Mouse (Mus musculus): ENCODE results near the gene Nfil3. TPM values are rescaled to one million over a fixed set of nuclear protein-coding genes. Genes with fewer than 3 reads are reported as not detected.

Gene Nfil3
- polyA plus RNA-seq, 1 experiment from 2014 or later = 37.7 TPM

- ATAC-seq (ENCODE audit: insufficient number of reproducible peaks, insufficient read depth, low FRiP score, low TSS enrichment, low read depth) = no peak
- Histone ChIP-seq H3K27ac (no peak overlapping the region), H3K9me3 (no peaks in the 10 kb centered on the region), H3K9ac (no peak overlapping the region), H3K27me3 (no peaks in the 10 kb centered on the region), H3K4me2 (no peak overlapping the region), H3K36me3 (no peaks in the 10 kb centered on the region), H3K4me3 (no peak overlapping the region), H3K4me1 (no peaks in the 10 kb centered on the region)
- 86% methylated on average over 2 of the region's 2 CpGs for WGBS
Measured at GRCm38 (mm10) chr13:53000481-53000880, 19.6 kb upstream of the Nfil3 start.

- H3K9ac ChIP-seq = no peak overlapping the region
- H3K4me2 ChIP-seq = no peak overlapping the region
- no peak for ATAC-seq (ENCODE audit: insufficient number of reproducible peaks, insufficient read depth, low FRiP score, low TSS enrichment, low read depth)
- no peaks in the 10 kb centered on the region for H3K27me3 ChIP-seq
- H3K27ac ChIP-seq = no peak overlapping the region
- no peaks in the 10 kb centered on the region for H3K9me3 ChIP-seq
- H3K4me3 ChIP-seq = no peak overlapping the region
- peaks cover 9% of the 10 kb centered on the region; the same call in 1 of the 2 replicates for H3K4me1 ChIP-seq
- WGBS = 84% methylated on average over 10 of the region's 10 CpGs
- no peaks in the 10 kb centered on the region for H3K36me3 ChIP-seq
Measured at GRCm38 (mm10) chr13:52998541-52998940, 17.7 kb upstream of the Nfil3 start.

- H3K4me2 ChIP-seq = no peak overlapping the region
- H3K9me3 ChIP-seq = no peaks in the 10 kb centered on the region
- no peak overlapping the region for H3K9ac ChIP-seq
- 76% methylated on average over 2 of the region's 2 CpGs for WGBS
- no peaks in the 10 kb centered on the region for H3K27me3 ChIP-seq
- no peak for ATAC-seq (ENCODE audit: insufficient number of reproducible peaks, insufficient read depth, low FRiP score, low TSS enrichment, low read depth)
- H3K27ac ChIP-seq = no peak overlapping the region
- H3K4me3 ChIP-seq = no peak overlapping the region
- no peaks in the 10 kb centered on the region for H3K36me3 ChIP-seq
- H3K4me1 ChIP-seq = peaks cover 9% of the 10 kb centered on the region; the same call in 1 of the 2 replicates
Measured at GRCm38 (mm10) chr13:52997806-52998205, 16.9 kb upstream of the Nfil3 start.

- H3K9me3 ChIP-seq = no peaks in the 10 kb centered on the region
- peaks cover 9% of the 10 kb centered on the region; the same call in 1 of the 2 replicates for H3K4me1 ChIP-seq
- ATAC-seq (ENCODE audit: insufficient number of reproducible peaks, insufficient read depth, low FRiP score, low TSS enrichment, low read depth) = no peak
- H3K4me2 ChIP-seq = no peak overlapping the region
- H3K4me3 ChIP-seq = no peak overlapping the region
- no peak overlapping the region for H3K9ac ChIP-seq
- 75% methylated on average over 8 of the region's 8 CpGs for WGBS
- H3K36me3 ChIP-seq = no peaks in the 10 kb centered on the region
- no peak overlapping the region for H3K27ac ChIP-seq
- no peaks in the 10 kb centered on the region for H3K27me3 ChIP-seq
Measured at GRCm38 (mm10) chr13:52996201-52996600, 15.3 kb upstream of the Nfil3 start.

- peak overlapping the region; percentile 44; the same call in 1 of the 2 replicates for H3K27ac ChIP-seq
Measured at GRCm38 (mm10) chr13:52994197-52994881, 13.5 kb upstream of the Nfil3 start.

GRCm38 (mm10) chr13:52990139-52990538 is 9.3 kb upstream of the Nfil3 start:
- Histone ChIP-seq H3K4me3 (no peak overlapping the region), H3K36me3 (no peaks in the 10 kb centered on the region), H3K27ac (peak overlapping the region; percentile 2; the same call in 1 of the 2 replicates), H3K9me3 (no peaks in the 10 kb centered on the region), H3K9ac (no peak overlapping the region), H3K27me3 (no peaks in the 10 kb centered on the region; the same call in 1 of the 2 replicates), H3K4me2 (no peak overlapping the region), H3K4me1 (peaks cover 27% of the 10 kb centered on the region)
- 40% methylated on average over 9 of the region's 9 CpGs for WGBS
- no peak for ATAC-seq (ENCODE audit: insufficient number of reproducible peaks, insufficient read depth, low FRiP score, low TSS enrichment, low read depth)

More at GRCm38 (mm10) chr13:52994197-52994881, 13.5 kb upstream of the Nfil3 start:
- no peak for ATAC-seq (ENCODE audit: insufficient number of reproducible peaks, insufficient read depth, low FRiP score, low TSS enrichment, low read depth)
- no peaks in the 10 kb centered on the region for H3K27me3 ChIP-seq
- WGBS = 63% methylated on average over 10 of the region's 10 CpGs
- no peaks in the 10 kb centered on the region for H3K9me3 ChIP-seq
- H3K4me2 ChIP-seq = no peak overlapping the region
- H3K9ac ChIP-seq = no peak overlapping the region
- peaks cover 23% of the 10 kb centered on the region for H3K4me1 ChIP-seq
- no peak overlapping the region for H3K4me3 ChIP-seq
- no peaks in the 10 kb centered on the region for H3K36me3 ChIP-seq

GRCm38 (mm10) chr13:52989005-52989404 is 8.1 kb upstream of the Nfil3 start:
- ATAC-seq (ENCODE audit: insufficient number of reproducible peaks, insufficient read depth, low FRiP score, low TSS enrichment, low read depth) = no peak
- Histone ChIP-seq H3K4me3 (no peak overlapping the region), H3K27me3 (no peaks in the 10 kb centered on the region; the same call in 1 of the 2 replicates), H3K9me3 (no peaks in the 10 kb centered on the region), H3K36me3 (no peaks in the 10 kb centered on the region), H3K27ac (no peak overlapping the region), H3K9ac (no peak overlapping the region), H3K4me2 (no peak overlapping the region), H3K4me1 (peaks cover 20% of the 10 kb centered on the region)
- WGBS = 78% methylated on average over 16 of the region's 16 CpGs

GRCm38 (mm10) chr13:52987880-52988279 is 7.0 kb upstream of the Nfil3 start:
- peaks cover 19% of the 10 kb centered on the region for H3K4me1 ChIP-seq
- 69% methylated on average over 1 of the region's 1 CpGs for WGBS
- ATAC-seq (ENCODE audit: insufficient number of reproducible peaks, insufficient read depth, low FRiP score, low TSS enrichment, low read depth) = no peak
- H3K36me3 ChIP-seq = no peaks in the 10 kb centered on the region
- H3K4me3 ChIP-seq = no peak overlapping the region
- peaks cover 5% of the 10 kb centered on the region; the same call in 1 of the 2 replicates for H3K27me3 ChIP-seq
- no peak overlapping the region for H3K27ac ChIP-seq
- H3K4me2 ChIP-seq = no peak overlapping the region
- no peaks in the 10 kb centered on the region for H3K9me3 ChIP-seq
- H3K9ac ChIP-seq = no peak overlapping the region

- WGBS = 69% methylated on average over 10 of the region's 10 CpGs
- no peak overlapping the region for H3K9ac ChIP-seq
- H3K4me3 ChIP-seq = no peak overlapping the region
- H3K27me3 ChIP-seq = peaks cover 11% of the 10 kb centered on the region; the same call in 1 of the 2 replicates
- no peaks in the 10 kb centered on the region for H3K9me3 ChIP-seq
- peaks cover 25% of the 10 kb centered on the region for H3K4me1 ChIP-seq
- no peak overlapping the region for H3K4me2 ChIP-seq
- H3K27ac ChIP-seq = no peak overlapping the region
- no peaks in the 10 kb centered on the region for H3K36me3 ChIP-seq
- ATAC-seq (ENCODE audit: insufficient number of reproducible peaks, insufficient read depth, low FRiP score, low TSS enrichment, low read depth) = no peak
Measured at GRCm38 (mm10) chr13:52986215-52986780, 5.4 kb upstream of the Nfil3 start.

GRCm38 (mm10) chr13:52985508-52986214 is 4.8 kb upstream of the Nfil3 start:
- WGBS = 80% methylated on average over 12 of the region's 12 CpGs

GRCm38 (mm10) chr13:52982703-52983102 is 1.8 kb upstream of the Nfil3 start:
- no peak overlapping the region for H3K27ac ChIP-seq
- H3K4me2 ChIP-seq = peak overlapping the region; percentile 97
- no peaks in the 10 kb centered on the region for H3K9me3 ChIP-seq
- ATAC-seq (ENCODE audit: insufficient number of reproducible peaks, insufficient read depth, low FRiP score, low TSS enrichment, low read depth) = no peak
- H3K36me3 ChIP-seq = no peaks in the 10 kb centered on the region
- peak overlapping the region; percentile 91 for H3K4me3 ChIP-seq
- H3K27me3 ChIP-seq = peaks cover 11% of the 10 kb centered on the region; the same call in 1 of the 2 replicates
- H3K4me1 ChIP-seq = peaks cover 12% of the 10 kb centered on the region
- no peak overlapping the region for H3K9ac ChIP-seq
- 0% methylated on average over 12 of the region's 12 CpGs for WGBS

More at GRCm38 (mm10) chr13:52985508-52986214, 4.8 kb upstream of the Nfil3 start:
- peaks cover 24% of the 10 kb centered on the region for H3K4me1 ChIP-seq
- no peak overlapping the region for H3K9ac ChIP-seq
- no peak overlapping the region for H3K27ac ChIP-seq
- H3K4me3 ChIP-seq = no peak overlapping the region
- no peak overlapping the region for H3K4me2 ChIP-seq
- no peaks in the 10 kb centered on the region for H3K36me3 ChIP-seq
- no peaks in the 10 kb centered on the region for H3K9me3 ChIP-seq
- no peak for ATAC-seq (ENCODE audit: insufficient number of reproducible peaks, insufficient read depth, low FRiP score, low TSS enrichment, low read depth)
- H3K27me3 ChIP-seq = peaks cover 11% of the 10 kb centered on the region; the same call in 1 of the 2 replicates
